Mouse (Mus musculus) E14TG2a.4 (cell line): Measurements from ENCODE around the gene Ttyh2.
A peak's percentile ranks its signal among the peaks of the same experiment; 100 is the strongest.

Experiments used
- H3K27me3 ChIP-seq: 2 replicates; pipeline ENCODE4 v1.6.1; 2014; ENCODE audit warnings: low read length, control low read depth; ENCODE audit not compliant: insufficient read depth
- H3K36me3 ChIP-seq: 2 replicates; pipeline ENCODE4 v1.6.1; 2014; ENCODE audit warnings: low read length, control low read depth; ENCODE audit not compliant: insufficient read depth
- H3K4me1 ChIP-seq: replicated peaks from 2 replicates; pipeline ENCODE4 v1.6.1; 2014; ENCODE audit warnings: low read depth, low read length, control low read depth
- H3K4me3 ChIP-seq: replicated peaks from 2 replicates; pipeline ENCODE4 v1.5.1; 2014; ENCODE audit warnings: mild to moderate bottlenecking, low read length
- H3K9me3 ChIP-seq: 2 replicates; pipeline ENCODE4 v1.6.1; 2014; ENCODE audit warnings: low read length, control low read depth
- CTCF ChIP-seq: conservative IDR thresholded peaks from 2 replicates; pipeline ENCODE4 v1.5.1; 2014; ENCODE audit warnings: low read length
- NANOG ChIP-seq: IDR thresholded peaks from 2 replicates; pipeline ENCODE4 v1.6.1; 2014; ENCODE audit warnings: borderline replicate concordance, low read length, mixed read lengths
- POU5F1 ChIP-seq: IDR thresholded peaks from 2 replicates; pipeline ENCODE4 v1.6.1; 2014; ENCODE audit warnings: low read length, borderline replicate concordance

Ttyh2 gene

DNA sequence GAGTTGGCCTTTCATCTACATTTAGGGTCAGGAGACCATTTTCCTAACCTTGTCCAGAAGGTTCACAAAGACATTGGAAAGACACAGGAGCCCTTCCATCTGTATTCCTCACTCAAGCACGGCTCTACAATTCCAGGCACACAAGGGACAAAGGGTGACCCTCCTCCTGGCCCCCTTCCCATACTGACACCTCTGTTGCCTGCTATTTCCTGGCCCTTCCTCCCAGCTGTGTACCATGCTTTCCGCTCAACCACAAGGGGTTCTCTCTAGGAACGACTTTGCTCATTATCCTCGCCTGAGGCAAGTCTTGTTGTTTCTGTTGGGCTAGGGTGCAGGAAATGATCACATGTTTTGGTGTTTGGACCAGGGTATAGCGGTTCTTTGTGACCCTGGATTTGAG, 53.1 kb downstream of the Ttyh2 start:
- peaks cover 33% of the 10 kb centered on the region for H3K27me3 ChIP-seq
- H3K4me1 ChIP-seq = peaks cover 51% of the 10 kb centered on the region
- no peaks in the 10 kb centered on the region for H3K9me3 ChIP-seq
- TF ChIP-seq NANOG (no peak), CTCF (no peak), POU5F1 (no peak)
- no peaks in the 10 kb centered on the region for H3K36me3 ChIP-seq
- no peak overlapping the region for H3K4me3 ChIP-seq

DNA sequence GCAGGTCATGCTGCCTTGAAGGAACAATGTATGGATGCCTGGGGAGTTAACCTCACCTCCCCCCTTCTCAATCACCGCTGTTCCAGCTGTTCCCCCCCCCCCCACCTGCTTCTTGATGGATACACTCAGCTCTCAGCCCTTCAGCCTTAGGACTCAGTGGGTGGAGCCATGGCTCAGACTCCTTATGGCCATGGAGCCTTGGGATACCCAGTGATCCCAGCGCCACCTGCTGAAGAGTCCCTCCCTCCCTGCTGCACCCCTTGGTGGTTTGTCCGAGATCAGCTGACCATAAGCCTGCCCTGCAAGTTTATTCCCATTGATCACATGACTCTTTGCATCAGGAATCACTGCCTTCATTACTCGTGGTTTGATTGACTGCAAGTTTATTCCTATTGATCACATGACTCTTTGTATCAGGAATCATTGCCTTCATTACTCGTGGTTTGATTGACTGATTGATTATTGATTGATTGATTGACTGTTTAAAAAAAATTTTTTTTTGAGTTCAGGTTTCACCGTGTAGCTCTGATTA, 54.7 kb downstream of the Ttyh2 start:
- Histone ChIP-seq H3K4me1 (peaks cover 48% of the 10 kb centered on the region), H3K4me3 (no peak overlapping the region), H3K9me3 (no peaks in the 10 kb centered on the region), H3K27me3 (peaks cover 39% of the 10 kb centered on the region), H3K36me3 (no peaks in the 10 kb centered on the region)
- TF ChIP-seq CTCF = no peak
- TF ChIP-seq NANOG = no peak

DNA sequence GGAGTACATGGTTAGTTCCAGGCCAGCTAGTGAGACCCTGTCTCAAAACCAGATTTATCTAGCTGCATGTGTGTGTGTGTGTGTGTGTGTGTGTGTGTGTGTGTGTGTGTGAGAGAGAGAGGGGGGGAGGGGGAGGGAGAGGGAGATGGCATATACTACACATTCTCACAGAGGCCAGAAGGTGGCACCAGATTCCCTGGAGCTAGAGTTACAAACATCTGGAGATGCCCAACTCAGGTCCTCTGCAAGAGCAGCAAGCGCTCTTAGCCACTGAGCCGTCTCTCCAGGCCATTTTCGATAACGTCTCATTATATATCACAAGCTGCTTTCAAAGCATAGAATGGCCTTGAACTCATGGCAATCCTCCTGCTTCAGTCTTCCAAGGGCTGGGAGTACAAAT, 56.5 kb downstream of the Ttyh2 start:
- H3K9me3 ChIP-seq = no peaks in the 10 kb centered on the region
- no peaks in the 10 kb centered on the region for H3K36me3 ChIP-seq
- H3K27me3 ChIP-seq = peaks cover 35% of the 10 kb centered on the region
- peaks cover 42% of the 10 kb centered on the region for H3K4me1 ChIP-seq
- no peak for TF ChIP-seq CTCF
- TF ChIP-seq POU5F1 = no peak
- TF ChIP-seq NANOG = no peak
- no peak overlapping the region for H3K4me3 ChIP-seq

DNA sequence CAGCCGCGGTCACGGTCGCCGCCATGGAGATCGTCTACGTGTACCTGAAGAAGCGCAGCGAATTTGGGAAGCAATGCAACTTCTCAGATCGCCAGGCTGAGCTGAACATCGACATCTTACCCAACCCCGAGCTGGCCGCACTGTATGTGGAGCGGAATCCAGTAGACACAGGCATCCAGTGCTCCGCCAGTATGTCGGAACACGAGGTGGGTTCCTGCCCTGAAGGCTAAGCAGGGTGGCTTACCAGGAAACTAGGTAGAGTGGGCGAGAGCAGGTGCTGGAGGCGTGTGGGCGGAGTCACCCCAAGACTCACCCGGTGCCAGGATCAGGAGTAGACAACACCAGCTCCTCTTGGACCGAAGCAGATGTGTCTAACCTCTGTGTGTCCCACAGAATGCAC, 57.7 kb downstream of the Ttyh2 start:
- H3K4me3 ChIP-seq = peak overlapping the region; percentile 74
- peaks cover 39% of the 10 kb centered on the region for H3K4me1 ChIP-seq
- peaks cover 27% of the 10 kb centered on the region for H3K27me3 ChIP-seq
- H3K9me3 ChIP-seq = no peaks in the 10 kb centered on the region
- no peak for TF ChIP-seq CTCF
- TF ChIP-seq NANOG = no peak
- TF ChIP-seq POU5F1 = no peak
- no peaks in the 10 kb centered on the region for H3K36me3 ChIP-seq

DNA sequence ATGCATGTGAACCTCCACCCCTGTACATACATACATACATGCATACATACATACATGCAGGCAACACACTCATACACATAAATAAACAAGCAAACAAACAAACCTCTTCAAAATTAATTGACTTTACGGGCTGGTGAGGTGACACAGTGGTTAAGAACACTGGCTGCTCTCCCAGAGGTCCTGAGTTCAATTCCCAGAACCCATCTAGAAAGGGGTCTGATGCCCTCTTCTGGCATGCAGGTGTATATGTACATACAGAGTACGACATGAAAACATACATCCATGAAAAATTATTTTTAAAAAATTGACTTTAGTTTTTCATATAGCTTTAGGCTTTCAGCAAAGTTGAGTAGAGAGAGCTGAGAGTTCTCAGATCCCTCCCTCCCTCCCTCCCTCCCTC, 60.9 kb downstream of the Ttyh2 start:
- peaks cover 15% of the 10 kb centered on the region for H3K27me3 ChIP-seq
- no peak for TF ChIP-seq POU5F1
- no peak; the same call in 1 of the 2 replicates for TF ChIP-seq CTCF
- no peak for TF ChIP-seq NANOG
- H3K4me1 ChIP-seq = peaks cover 49% of the 10 kb centered on the region
- H3K4me3 ChIP-seq = no peak overlapping the region
- no peaks in the 10 kb centered on the region for H3K36me3 ChIP-seq
- no peaks in the 10 kb centered on the region for H3K9me3 ChIP-seq

DNA sequence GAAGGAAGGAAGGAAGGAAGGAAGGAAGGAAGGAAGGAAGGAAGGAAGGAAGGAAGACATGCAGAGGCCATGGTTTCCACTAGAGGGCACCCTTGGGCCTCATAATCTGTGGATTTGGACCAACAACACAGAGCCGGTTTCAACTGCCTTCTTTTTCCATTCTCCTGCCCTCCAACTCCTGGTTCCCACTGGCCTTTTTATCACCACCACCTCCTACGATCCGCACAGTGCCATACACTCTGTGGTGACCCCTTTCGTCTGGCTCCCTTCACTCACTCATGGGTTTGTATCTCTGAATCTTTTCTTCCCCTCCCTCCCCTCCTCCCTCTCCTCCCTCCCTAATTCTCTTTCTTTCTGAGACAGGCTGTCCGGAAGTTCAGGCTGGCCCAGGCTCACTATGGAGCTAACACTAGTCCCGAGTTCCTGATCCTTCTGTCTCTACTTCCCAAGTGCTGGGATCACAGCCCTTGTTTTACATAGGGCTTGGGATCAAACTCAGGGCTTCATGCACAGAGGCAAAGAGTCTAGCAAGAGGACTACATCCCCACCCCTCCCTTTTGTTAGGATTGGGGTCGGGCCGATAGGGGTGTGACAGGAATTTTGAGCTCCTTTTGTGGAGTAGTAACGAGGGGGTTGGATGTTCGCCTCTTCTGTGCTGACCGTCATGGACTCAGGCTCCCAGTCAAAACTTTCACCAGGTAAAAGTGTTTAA, 61.8 kb downstream of the Ttyh2 start:
- no peak for TF ChIP-seq POU5F1
- TF ChIP-seq NANOG = no peak
- TF ChIP-seq CTCF = peak; percentile 65; the same call in 1 of the 2 replicates

DNA sequence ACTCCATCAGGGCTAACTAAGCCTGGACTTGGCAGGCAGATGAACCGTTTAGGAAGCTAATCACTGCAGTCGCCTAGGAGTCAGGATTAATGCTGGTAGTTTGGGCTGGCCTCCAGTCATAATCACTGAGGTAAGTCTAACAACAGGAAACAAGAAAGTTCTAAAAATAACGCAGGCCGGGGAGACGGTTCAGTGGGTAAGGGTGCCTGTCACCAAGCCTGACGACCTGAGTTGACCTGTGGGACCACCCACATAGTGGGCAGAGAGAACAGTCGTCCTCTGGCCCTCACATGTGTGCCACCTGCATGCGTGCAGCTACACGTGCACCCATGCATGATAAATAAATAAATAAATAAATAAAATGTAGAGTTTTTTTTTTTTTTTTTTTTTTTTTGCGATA, 65.4 kb downstream of the Ttyh2 start:
- no peaks in the 10 kb centered on the region for H3K36me3 ChIP-seq
- H3K27me3 ChIP-seq = peaks cover 3% of the 10 kb centered on the region
- no peaks in the 10 kb centered on the region for H3K9me3 ChIP-seq
- no peak overlapping the region for H3K4me3 ChIP-seq
- peaks cover 45% of the 10 kb centered on the region for H3K4me1 ChIP-seq
- TF ChIP-seq POU5F1 = no peak
- no peak for TF ChIP-seq NANOG
- TF ChIP-seq CTCF = no peak

More for the DNA sequence above, 61.8 kb downstream of the Ttyh2 start:
- peaks cover 49% of the 10 kb centered on the region for H3K4me1 ChIP-seq
- peak overlapping the region; percentile 48 for H3K4me3 ChIP-seq
- H3K9me3 ChIP-seq = no peaks in the 10 kb centered on the region
- peaks cover 15% of the 10 kb centered on the region for H3K27me3 ChIP-seq
- no peaks in the 10 kb centered on the region for H3K36me3 ChIP-seq

DNA sequence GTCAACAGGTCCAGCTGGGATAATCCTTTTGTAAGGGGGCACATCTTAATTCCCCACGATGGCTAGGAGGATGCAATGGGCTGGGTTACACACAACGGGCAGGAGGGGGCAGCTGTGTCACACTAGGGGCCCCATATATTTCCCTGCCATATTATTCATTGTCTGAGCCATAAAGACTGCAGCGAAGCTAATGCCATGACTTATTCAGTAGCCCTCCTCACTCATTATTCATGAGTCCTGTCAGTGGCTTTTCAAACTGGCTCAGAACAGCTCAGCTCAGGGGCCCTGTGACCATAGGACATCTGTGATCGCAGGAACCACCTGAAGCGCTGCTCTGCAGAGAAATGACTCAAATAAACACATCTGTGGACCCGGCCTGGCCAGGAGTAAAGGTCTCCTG, 66.2 kb downstream of the Ttyh2 start:
- Histone ChIP-seq H3K4me1 (peaks cover 45% of the 10 kb centered on the region), H3K36me3 (no peaks in the 10 kb centered on the region), H3K4me3 (no peak overlapping the region), H3K9me3 (no peaks in the 10 kb centered on the region), H3K27me3 (peaks cover 8% of the 10 kb centered on the region)
- TF ChIP-seq NANOG (no peak), POU5F1 (no peak), CTCF (no peak)
